Mouse (Mus musculus): ENCODE results near the gene Myl6. TPM values are rescaled to one million over a fixed set of nuclear protein-coding genes. Genes with fewer than 3 reads are reported as not detected.

The Myl6 gene
- polyA plus RNA-seq, 1 experiment from 2014 or later = 804 TPM

DNA sequence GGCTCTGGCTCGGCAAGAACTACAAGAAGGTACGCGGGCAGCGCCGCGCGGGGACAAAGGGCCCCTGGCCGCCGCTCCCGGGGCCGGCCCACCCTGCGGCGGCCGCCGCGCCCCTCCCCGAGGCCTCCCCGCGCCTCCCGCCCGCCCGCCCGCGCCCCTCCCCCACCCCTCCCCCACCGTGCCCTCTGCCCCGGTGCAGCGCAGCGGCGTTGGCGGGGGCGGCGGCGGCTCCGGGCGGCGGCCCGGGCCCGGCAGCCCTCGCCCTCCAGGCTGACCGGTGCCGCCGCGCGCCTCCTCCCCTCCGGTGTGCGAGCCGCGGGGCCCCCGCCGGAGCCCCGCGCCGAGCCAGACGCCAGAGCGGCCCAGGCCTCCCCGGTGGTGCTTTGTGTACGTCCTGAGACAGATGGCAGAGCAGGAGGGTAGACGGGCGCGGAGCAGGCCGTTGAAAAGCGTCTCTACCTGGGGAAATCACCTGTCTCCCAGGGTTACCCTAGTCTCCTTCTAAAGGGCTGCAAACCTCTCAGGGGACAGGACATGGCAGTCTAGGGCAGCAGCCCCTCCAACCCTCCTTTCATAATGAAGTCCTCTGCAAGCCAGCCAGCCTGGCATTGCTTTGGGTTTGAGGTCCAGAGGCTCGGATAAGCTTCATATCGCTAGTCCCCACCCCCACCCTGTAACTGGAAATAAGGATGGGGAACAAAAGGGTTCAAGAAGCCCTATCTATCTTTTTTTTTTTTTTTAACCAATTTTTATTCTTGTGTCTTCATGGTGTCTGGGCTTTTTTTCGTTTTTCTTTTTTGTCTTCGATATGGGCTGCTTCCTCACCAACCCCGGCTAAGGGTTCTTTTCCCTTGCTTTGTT lies 34.3 kb downstream of the Myl6 start:
- 3% methylated on average over 12 of the region's 67 CpGs for WGBS
- Histone ChIP-seq H3K9me3 (ENCODE audit: control insufficient read depth, low read length) (no peaks in the 10 kb centered on the region), H3K27ac (ENCODE audit: low read depth, low read length) (peak overlapping the region; percentile 95), H3K36me3 (ENCODE audit: control insufficient read depth, insufficient read depth, low read length) (peaks cover 7% of the 10 kb centered on the region; the same call in 1 of the 2 replicates), H3K9ac (ENCODE audit: low read length) (peak overlapping the region; percentile 96), H3K27me3 (ENCODE audit: control insufficient read depth, insufficient read depth, low read length) (no peaks in the 10 kb centered on the region), H3K4me2 (ENCODE audit: low read depth) (peak overlapping the region; percentile 87), H3K4me3 (ENCODE audit: low read depth, low read length) (peak overlapping the region; percentile 72), H3K4me1 (ENCODE audit: control insufficient read depth, insufficient read depth, low read length) (peaks cover 10% of the 10 kb centered on the region)
- peak; percentile 48 for ATAC-seq (ENCODE audit: insufficient read depth, low FRiP score, low TSS enrichment)
- DNase-seq (ENCODE audit: low spot score) = peak; percentile 57

DNA sequence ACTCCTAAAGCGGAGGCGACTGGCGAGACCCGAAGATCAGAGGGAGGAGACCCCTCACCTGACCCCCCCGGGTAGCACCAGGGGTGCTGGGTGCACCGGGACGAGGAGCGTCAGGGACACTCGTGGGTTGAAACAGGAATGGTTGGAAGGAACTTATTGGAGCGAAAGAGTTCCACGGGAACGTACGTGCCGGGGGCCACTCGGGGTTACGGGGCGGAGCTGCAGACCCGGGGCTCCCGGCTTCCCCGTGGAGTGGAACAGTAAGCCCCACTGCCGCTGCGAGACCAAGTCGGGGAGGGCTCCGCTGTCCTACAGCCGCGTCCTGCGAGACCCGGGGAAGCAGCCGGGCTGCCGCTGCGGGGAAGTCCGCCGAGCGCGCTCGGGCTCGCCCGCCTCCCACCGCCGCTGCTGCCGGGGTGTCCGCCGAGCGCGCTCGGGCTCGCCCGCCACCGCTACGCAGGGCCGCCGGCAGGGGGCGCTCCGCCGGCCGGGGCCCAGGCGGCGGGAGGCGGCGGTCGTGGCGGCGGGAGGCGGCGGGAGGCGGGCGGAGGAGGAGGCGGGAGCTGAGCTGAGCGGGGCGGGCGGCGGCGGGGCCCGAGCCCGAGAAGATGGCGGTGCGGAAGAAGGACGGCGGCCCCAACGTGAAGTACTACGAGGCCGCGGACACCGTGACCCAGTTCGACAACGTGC lies 35.1 kb downstream of the Myl6 start, which contains the start of gene Smarcc2:
Gene Smarcc2, plus strand, starts transcription at position 530 of the 690 bp plus-strand sequence.
- Histone ChIP-seq H3K27ac (ENCODE audit: low read depth, low read length) (peak within 1 kb of the TSS; percentile 95), H3K27me3 (ENCODE audit: control insufficient read depth, insufficient read depth, low read length) (no peaks in the 10 kb centered on the region), H3K9ac (ENCODE audit: low read length) (peak within 1 kb of the TSS; percentile 96), H3K4me3 (ENCODE audit: low read depth, low read length) (peak within 1 kb of the TSS; percentile 72), H3K9me3 (ENCODE audit: control insufficient read depth, low read length) (no peaks in the 10 kb centered on the region), H3K4me1 (ENCODE audit: control insufficient read depth, insufficient read depth, low read length) (peaks cover 10% of the 10 kb centered on the region), H3K4me2 (ENCODE audit: low read depth) (peak within 1 kb of the TSS; percentile 87), H3K36me3 (ENCODE audit: control insufficient read depth, insufficient read depth, low read length) (peaks cover 6% of the 10 kb centered on the region; the same call in 1 of the 2 replicates)
- WGBS = under 1% methylated on average over 46 of the region's 86 CpGs
- ATAC-seq (ENCODE audit: insufficient read depth, low FRiP score, low TSS enrichment) (peak; percentile 77), DNase-seq (ENCODE audit: low spot score) (peak; percentile 88)

DNA sequence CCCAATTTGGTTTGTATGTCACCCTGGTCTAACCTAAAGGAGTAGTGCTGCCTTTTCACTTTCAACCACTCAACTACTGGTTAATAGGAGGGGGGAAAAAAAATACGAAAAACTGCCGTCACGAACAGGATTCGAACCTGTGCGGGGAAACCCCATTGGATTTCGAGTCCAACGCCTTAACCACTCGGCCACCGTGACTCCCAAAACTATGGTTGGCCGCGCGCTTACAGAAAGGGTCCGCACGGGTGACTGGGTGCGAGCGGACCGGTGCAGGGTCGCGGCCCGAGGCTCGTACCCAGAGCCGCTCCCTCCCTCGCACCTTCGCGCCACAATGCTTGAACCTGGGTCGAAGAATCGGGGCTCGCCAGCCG lies 35.6 kb downstream of the Myl6 start:
- peak; percentile 76 for ATAC-seq (ENCODE audit: insufficient read depth, low FRiP score, low TSS enrichment)
- Histone ChIP-seq H3K4me2 (ENCODE audit: low read depth) (peak overlapping the region; percentile 87), H3K36me3 (ENCODE audit: control insufficient read depth, insufficient read depth, low read length) (peaks cover 6% of the 10 kb centered on the region; the same call in 1 of the 2 replicates), H3K4me3 (ENCODE audit: low read depth, low read length) (peak overlapping the region; percentile 72), H3K4me1 (ENCODE audit: control insufficient read depth, insufficient read depth, low read length) (peaks cover 10% of the 10 kb centered on the region), H3K27me3 (ENCODE audit: control insufficient read depth, insufficient read depth, low read length) (no peaks in the 10 kb centered on the region), H3K27ac (ENCODE audit: low read depth, low read length) (peak overlapping the region; percentile 95), H3K9ac (ENCODE audit: low read length) (peak overlapping the region; percentile 96), H3K9me3 (ENCODE audit: control insufficient read depth, low read length) (no peaks in the 10 kb centered on the region)
- DNase-seq (ENCODE audit: low spot score) = peak; percentile 93
- 0% methylated on average over 29 of the region's 29 CpGs for WGBS

DNA sequence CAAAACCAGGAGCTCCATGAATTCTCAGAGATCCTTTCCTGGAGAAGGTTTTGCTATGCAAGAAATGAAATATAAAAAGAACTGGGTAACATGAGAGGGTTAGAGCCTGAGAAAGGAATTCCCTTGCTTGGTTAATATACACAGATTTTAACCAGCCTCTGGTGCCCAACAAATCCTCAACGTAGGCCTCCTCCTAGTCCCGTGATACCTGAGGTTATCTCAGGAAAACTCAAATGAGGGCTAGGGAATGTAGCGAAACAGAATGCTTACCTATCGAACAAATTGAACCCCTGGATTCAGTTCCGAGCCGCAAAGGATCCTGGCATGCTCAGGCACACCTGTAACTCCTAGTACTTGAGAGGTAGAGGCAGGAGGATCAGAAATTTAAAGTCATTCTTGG lies 36.3 kb downstream of the Myl6 start:
- Histone ChIP-seq H3K4me2 (ENCODE audit: low read depth) (no peak overlapping the region), H3K27ac (ENCODE audit: low read depth, low read length) (no peak overlapping the region)
- WGBS = 90% methylated on average over 6 of the region's 6 CpGs

DNA sequence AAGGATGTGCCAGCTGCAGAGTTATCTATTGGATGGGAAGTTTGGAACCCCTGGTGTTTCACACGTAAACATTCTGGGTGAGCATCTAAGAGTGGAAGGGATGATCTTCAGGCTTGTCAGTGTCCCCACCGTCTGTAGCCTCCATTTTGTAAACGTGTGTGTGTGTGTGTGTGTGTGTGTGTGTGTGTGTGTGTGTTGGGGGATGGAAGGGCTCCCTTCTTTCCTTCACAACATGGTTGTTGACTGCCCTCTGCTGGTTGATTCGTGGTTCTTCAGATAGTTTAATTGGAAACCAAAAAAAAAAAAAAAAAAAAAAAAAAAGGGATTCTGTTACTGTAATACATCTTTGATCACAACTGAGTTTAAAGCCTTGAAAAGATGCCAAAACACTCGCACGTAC lies 38.7 kb downstream of the Myl6 start:
- Histone ChIP-seq H3K9ac (ENCODE audit: low read length) (no peak overlapping the region), H3K27me3 (ENCODE audit: control insufficient read depth, insufficient read depth, low read length) (no peaks in the 10 kb centered on the region), H3K4me2 (ENCODE audit: low read depth) (0 out of 2 replicates have a peak overlapping the region, but pooled peaks have one; percentile 10), H3K27ac (ENCODE audit: low read depth, low read length) (no peak overlapping the region), H3K36me3 (ENCODE audit: control insufficient read depth, insufficient read depth, low read length) (no peaks in the 10 kb centered on the region), H3K4me1 (ENCODE audit: control insufficient read depth, insufficient read depth, low read length) (peaks cover 2% of the 10 kb centered on the region), H3K4me3 (ENCODE audit: low read depth, low read length) (no peak overlapping the region), H3K9me3 (ENCODE audit: control insufficient read depth, low read length) (no peaks in the 10 kb centered on the region)
- ATAC-seq (ENCODE audit: insufficient read depth, low FRiP score, low TSS enrichment) (no peak), DNase-seq (ENCODE audit: low spot score) (peak; percentile 74)
- WGBS = 5% methylated on average over 6 of the region's 6 CpGs

More for the DNA sequence above, 36.3 kb downstream of the Myl6 start:
- Histone ChIP-seq H3K9me3 (ENCODE audit: control insufficient read depth, low read length) (no peaks in the 10 kb centered on the region), H3K4me3 (ENCODE audit: low read depth, low read length) (no peak overlapping the region), H3K9ac (ENCODE audit: low read length) (no peak overlapping the region), H3K27me3 (ENCODE audit: control insufficient read depth, insufficient read depth, low read length) (no peaks in the 10 kb centered on the region), H3K4me1 (ENCODE audit: control insufficient read depth, insufficient read depth, low read length) (peaks cover 10% of the 10 kb centered on the region), H3K36me3 (ENCODE audit: control insufficient read depth, insufficient read depth, low read length) (peaks cover 6% of the 10 kb centered on the region; the same call in 1 of the 2 replicates)
- ATAC-seq (ENCODE audit: insufficient read depth, low FRiP score, low TSS enrichment) (no peak), DNase-seq (ENCODE audit: low spot score) (no peak)

DNA sequence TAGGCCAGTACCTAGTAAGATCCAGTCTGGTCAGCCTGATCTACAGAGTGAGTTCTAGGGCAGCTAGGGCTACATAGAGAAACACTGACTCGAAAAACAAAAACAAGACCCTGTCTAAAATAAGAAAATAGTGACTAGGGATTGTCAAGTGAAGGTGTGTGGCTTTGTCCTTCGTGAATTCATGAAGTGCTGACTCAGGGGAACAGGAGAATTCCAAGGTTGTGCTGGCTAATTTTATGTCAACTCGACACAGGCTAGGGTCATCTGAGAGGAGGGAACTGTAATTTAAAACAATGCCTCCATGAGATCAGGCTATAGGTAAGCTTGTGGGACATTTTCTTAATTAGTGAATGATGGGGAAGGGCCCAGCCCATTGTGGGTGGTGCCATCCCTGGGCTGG lies 39.5 kb downstream of the Myl6 start:
- DNase-seq (ENCODE audit: low spot score) (no peak), ATAC-seq (ENCODE audit: insufficient read depth, low FRiP score, low TSS enrichment) (no peak)
- no peak overlapping the region for H3K27ac ChIP-seq (ENCODE audit: low read depth, low read length)
- H3K9ac ChIP-seq (ENCODE audit: low read length) = no peak overlapping the region
- no peaks in the 10 kb centered on the region for H3K9me3 ChIP-seq (ENCODE audit: control insufficient read depth, low read length)
- H3K4me3 ChIP-seq (ENCODE audit: low read depth, low read length) = no peak overlapping the region
- no peaks in the 10 kb centered on the region for H3K36me3 ChIP-seq (ENCODE audit: control insufficient read depth, insufficient read depth, low read length)
- H3K4me1 ChIP-seq (ENCODE audit: control insufficient read depth, insufficient read depth, low read length) = no peaks in the 10 kb centered on the region
- no peak overlapping the region for H3K4me2 ChIP-seq (ENCODE audit: low read depth)
- no peaks in the 10 kb centered on the region for H3K27me3 ChIP-seq (ENCODE audit: control insufficient read depth, insufficient read depth, low read length)
- WGBS = 78% methylated on average over 3 of the region's 3 CpGs

DNA sequence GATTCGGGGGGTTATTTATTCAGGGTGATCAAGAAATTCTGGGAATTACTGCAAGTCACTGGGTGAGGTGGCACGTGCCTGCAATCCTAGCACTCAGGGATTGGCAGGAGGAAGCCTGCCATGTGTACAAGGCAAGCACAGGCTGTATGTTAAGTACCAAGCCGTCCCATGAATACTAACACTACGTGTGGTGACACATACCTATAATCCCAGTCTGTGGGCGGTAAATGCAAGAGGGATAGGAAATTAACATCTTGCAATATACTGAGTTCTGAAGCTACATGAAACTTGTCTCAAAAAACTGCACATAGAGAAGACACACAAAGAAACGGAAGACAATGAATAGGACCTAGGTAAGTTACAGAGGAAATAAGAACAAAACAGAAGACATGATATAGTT lies 42.9 kb downstream of the Myl6 start:
- 81% methylated on average over 6 of the region's 6 CpGs for WGBS
- H3K36me3 ChIP-seq (ENCODE audit: control insufficient read depth, insufficient read depth, low read length) = no peaks in the 10 kb centered on the region
- no peak overlapping the region for H3K9ac ChIP-seq (ENCODE audit: low read length)
- ATAC-seq (ENCODE audit: insufficient read depth, low FRiP score, low TSS enrichment) (no peak), DNase-seq (ENCODE audit: low spot score) (no peak)
- H3K27ac ChIP-seq (ENCODE audit: low read depth, low read length) = no peak overlapping the region
- no peak overlapping the region for H3K4me3 ChIP-seq (ENCODE audit: low read depth, low read length)
- no peaks in the 10 kb centered on the region for H3K9me3 ChIP-seq (ENCODE audit: control insufficient read depth, low read length)
- no peaks in the 10 kb centered on the region for H3K4me1 ChIP-seq (ENCODE audit: control insufficient read depth, insufficient read depth, low read length)
- H3K27me3 ChIP-seq (ENCODE audit: control insufficient read depth, insufficient read depth, low read length) = no peaks in the 10 kb centered on the region
- no peak overlapping the region for H3K4me2 ChIP-seq (ENCODE audit: low read depth)

DNA sequence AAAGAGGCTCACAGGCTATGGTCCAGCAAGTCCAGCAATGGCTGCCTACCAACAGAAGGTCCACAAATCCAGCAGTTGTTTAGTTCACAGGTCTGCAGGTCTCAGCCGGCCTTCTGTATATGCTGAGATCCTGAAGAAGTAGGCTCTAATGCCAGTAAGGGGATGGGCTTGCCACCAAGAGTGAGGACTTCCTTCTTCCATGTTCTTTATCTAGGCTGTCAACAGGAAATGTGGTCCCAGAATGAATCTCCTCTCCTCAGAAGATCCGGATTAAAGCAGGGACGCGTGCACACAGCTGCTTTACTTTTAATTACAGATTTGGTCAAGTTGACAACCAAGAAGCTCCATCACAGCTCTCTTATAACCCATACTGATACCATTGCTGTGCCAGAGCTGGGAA lies 48.5 kb downstream of the Myl6 start:
- H3K27me3 ChIP-seq (ENCODE audit: control insufficient read depth, insufficient read depth, low read length) = no peaks in the 10 kb centered on the region
- H3K4me2 ChIP-seq (ENCODE audit: low read depth) = no peak overlapping the region
- H3K27ac ChIP-seq (ENCODE audit: low read depth, low read length) = no peak overlapping the region
- ATAC-seq (ENCODE audit: insufficient read depth, low FRiP score, low TSS enrichment) (no peak), DNase-seq (ENCODE audit: low spot score) (no peak)
- 87% methylated on average over 4 of the region's 4 CpGs for WGBS
- no peaks in the 10 kb centered on the region for H3K36me3 ChIP-seq (ENCODE audit: control insufficient read depth, insufficient read depth, low read length)
- no peak overlapping the region for H3K9ac ChIP-seq (ENCODE audit: low read length)
- H3K9me3 ChIP-seq (ENCODE audit: control insufficient read depth, low read length) = no peaks in the 10 kb centered on the region
- no peak overlapping the region for H3K4me3 ChIP-seq (ENCODE audit: low read depth, low read length)
- H3K4me1 ChIP-seq (ENCODE audit: control insufficient read depth, insufficient read depth, low read length) = no peaks in the 10 kb centered on the region
